Mouse (Mus musculus) left cerebral cortex, adult 2 months (tissue): Measurements from ENCODE around the gene Gm6676. TPM values are rescaled to one million over a fixed set of nuclear protein-coding genes. Genes with fewer than 3 reads are reported as not detected.
"Not testable (repeated sequence)": the region's sequence is repeated elsewhere in the genome, so short reads cannot be mapped to it uniquely, and the experiment has no call there.

ENCODE experiments used
- DNase-seq, 2 experiments: peaks; one replicate each; pipeline ENCODE4 v3.0.0; 2021 to 2022; ENCODE audit warnings: low spot score in 2 of 2, mixed read lengths in 1 of 2; ENCODE audit errors: extremely low spot score in 1 of 2
- H3K27ac ChIP-seq: fragments of 200-600 bp; 2 replicates; pipeline ENCODE4 v1.8.1; 2022
- H3K4me3 ChIP-seq: fragments of 200-600 bp; 2 replicates; pipeline ENCODE4 v1.8.1; 2022
- intact Hi-C: fragments of 180-260 bp; cut with DNase I; formaldehyde crosslinking; loops from one replicate; pipeline ENCODE4 v1.15.1; 2025
- long read RNA-seq, 2 experiments: library from polyadenylated mRNA; stranded (forward); transcript quantifications; one replicate each; pipeline ENCODE4 v2.0.0; 2021; ENCODE audit warnings: borderline mapping rate in 2 of 2
- total RNA-seq, 2 experiments: library from RNA; stranded (reverse); gene quantifications; 2 replicates each; pipeline ENCODE4 v1.2.3; 2021

Gm6676 gene
- total RNA-seq = not detected
- long read RNA-seq, experiment 1 = 0 reads
- long read RNA-seq, experiment 2 = 0 reads

- intact Hi-C loops, H3K27ac ChIP-seq, H3K4me3 ChIP-seq, DNase-seq: not testable (repeated sequence)
Observed at GRCm38 (mm10) chr14:7125312-7125711, at the start of gene Gm6676. Gene Gm6676 (minus strand): TSS chr14:7125412.

- peak; percentile 7 to 10 for DNase-seq
- H3K27ac ChIP-seq, intact Hi-C loops, H3K4me3 ChIP-seq: not testable (repeated sequence)
Observed at GRCm38 (mm10) chr14:7174483-7174971, 49.3 kb upstream of the Gm6676 start, which contains the start of gene Gm3512. Gene Gm3512 (minus strand): TSS chr14:7174533.

- DNase-seq = peak; percentile 8 to 12
- H3K27ac ChIP-seq, intact Hi-C loops, H3K4me3 ChIP-seq: not testable (repeated sequence)
Observed at GRCm38 (mm10) chr14:7105124-7105802, 19.9 kb downstream of the Gm6676 start.

GRCm38 (mm10) chr14:7100521-7100920, 24.7 kb downstream of the Gm6676 start, which contains the start of gene Gm3696:
Gene Gm3696 (minus strand): TSS chr14:7100621.
- DNase-seq, intact Hi-C loops, H3K4me3 ChIP-seq, H3K27ac ChIP-seq: not testable (repeated sequence)

Other genes starting within 250 kb of the Gm6676 start
- 1 to 10 TPM; 1.4 TPM for gene Gm3667, start 235.4 kb downstream of the Gm6676 start, total RNA-seq
- gene Gm6356, start 151.6 kb downstream of the Gm6676 start, total RNA-seq = not detected
- under 1 TPM; 0.51 to 0.72 TPM for gene Gm10406, start 98.0 kb downstream of the Gm6676 start, total RNA-seq
- not detected for gene Gm3685, start 80.4 kb downstream of the Gm6676 start, total RNA-seq
- gene Gm3696, start 24.8 kb downstream of the Gm6676 start, total RNA-seq = 1 to 10 TPM; 1.9 to 3.4 TPM
- 1 to 10 TPM; 1.4 to 1.6 TPM for gene Gm3512, start 49.1 kb upstream of the Gm6676 start, total RNA-seq
- gene Gm16434, start 69.1 kb upstream of the Gm6676 start, total RNA-seq = not detected
- not detected for gene Gm3727, start 139.3 kb upstream of the Gm6676 start, total RNA-seq
- gene Gm3739, start 189.6 kb upstream of the Gm6676 start, total RNA-seq = under 1 TPM; 0.56 to 0.57 TPM
- gene Gm5797, start 207.0 kb upstream of the Gm6676 start, total RNA-seq = not detected
- gene Gm8374, start 239.7 kb upstream of the Gm6676 start, total RNA-seq = not detected